Comparison of ENCODE assay signal across 8 mouse cellular contexts in genomic region chr6:65510051-65510669, GRCm38 (mm10). TPM values are rescaled to one million over a fixed set of nuclear protein-coding genes. Genes with fewer than 3 reads are reported as not detected.
DNase-seq lines count a peak whose midpoint lies in the region; ATAC-seq lines count a peak whose summit lies in the region.

No protein-coding gene starts in this region.

- no peaks in the 10 kb centered on the region for H3K36me3 ChIP-seq in liver, embryonic 13.5 days
- no peaks in the 10 kb centered on the region for H3K36me3 ChIP-seq in neural tube, embryonic 13.5 days

- H3K9me3 ChIP-seq in liver, embryonic 13.5 days (replicated peaks) = no peaks in the 10 kb centered on the region
- no peaks in the 10 kb centered on the region for H3K9me3 ChIP-seq in neural tube, embryonic 13.5 days

- no peak overlapping the region for H3K27ac ChIP-seq in liver, embryonic 13.5 days
- no peak overlapping the region for H3K27ac ChIP-seq in neural tube, embryonic 13.5 days (replicated peaks)

- no peak overlapping the region for H3K4me3 ChIP-seq in liver, embryonic 13.5 days (replicated peaks)
- no peak overlapping the region for H3K4me3 ChIP-seq in neural tube, embryonic 13.5 days

- no peaks in the 10 kb centered on the region for H3K4me1 ChIP-seq in liver, embryonic 13.5 days (replicated peaks)
- H3K4me1 ChIP-seq in neural tube, embryonic 13.5 days (replicated peaks) = no peaks in the 10 kb centered on the region

- ATAC-seq in granulocyte monocyte progenitor cell, adult 5-6 weeks (replicated peaks; ENCODE audit: poor library complexity, severe bottlenecking) = peak; percentile 97
- ATAC-seq in liver, embryonic 13.5 days (ENCODE audit: low read depth) = no peak
- ATAC-seq in neural tube, embryonic 13.5 days (ENCODE audit: low read depth) = peak; percentile 85

- H3K27me3 ChIP-seq in liver, embryonic 13.5 days = no peaks in the 10 kb centered on the region
- no peaks in the 10 kb centered on the region for H3K27me3 ChIP-seq in neural tube, embryonic 13.5 days

- 24% methylated on average over 4 of the region's 4 CpGs for WGBS in liver, embryonic 13.5 days (ENCODE audit: insufficient replicate concordance)
- WGBS in neural tube, embryonic 13.5 days = 42% methylated on average over 4 of the region's 4 CpGs

- H3K9ac ChIP-seq in liver, embryonic 13.5 days = no peak overlapping the region
- no peak overlapping the region for H3K9ac ChIP-seq in neural tube, embryonic 13.5 days

- H3K4me2 ChIP-seq in liver, embryonic 13.5 days = no peak overlapping the region
- H3K4me2 ChIP-seq in neural tube, embryonic 13.5 days = no peak overlapping the region

- DNase-seq in A20 (ENCODE audit: low read depth, low spot score) = peak; percentile 67
- peak; percentile 73 for DNase-seq in adipocyte (ENCODE audit: low spot score)
- DNase-seq in embryo, embryonic 10 days (ENCODE audit: low spot score) = peak; percentile 90
- DNase-seq in kidney, postnatal 10 days = peak; percentile 80
- peak; percentile 41 for DNase-seq in liver, embryonic 13.5 days
- DNase-seq in testis, postnatal 14 days (ENCODE audit: low spot score) = peak; percentile 10

RNA-seq across cellular contexts. Expression of gene Tnip3, which starts 15.0 kb away (rescaled TPM):
- 0.23 TPM in 1 of 2 replicates, not detected in the other for total RNA-seq in granulocyte monocyte progenitor cell, adult 5-6 weeks (2014; fragmentation: Nextera tagmentation)
- total RNA-seq in granulocyte monocyte progenitor cell, adult 5-6 weeks (2017) = 0.30 and 9.4 TPM in 2 replicates
- 0.14 TPM in 1 of 2 replicates, not detected in the other for polyA plus RNA-seq in liver, embryonic 13.5 days (2015; fragmentation: Nextera tagmentation; extraction: Ambion mirVana)
- polyA plus RNA-seq in neural tube, embryonic 13.5 days (2015; fragmentation: Nextera tagmentation; extraction: Ambion mirVana) = not detected in 2 replicates

Comparison
In these comparisons a context has a peak if more than half of its experiments do, and no peak if none do; other contexts are left out.
1. DNase-seq: peak in every context shown above with its lines; median percentile 90 in embryo, embryonic 10 days; 80 in kidney, postnatal 10 days; 73 in adipocyte; 67 in A20; 41 in liver, embryonic 13.5 days; 10 in testis, postnatal 14 days.